Mouse (Mus musculus) bone marrow, adult 2 months (tissue): ENCODE results near the gene Gpx5. TPM values are rescaled to one million over a fixed set of nuclear protein-coding genes. Genes with fewer than 3 reads are reported as not detected.

Experiments
- H3K27ac ChIP-seq: fragments of 200-500 bp; 2 replicates; pipeline ENCODE4 v1.5.1; 2012; ENCODE audit warnings: low read depth, mild to moderate bottlenecking, control low read depth, inconsistent platforms, low read length; ENCODE audit not compliant: control insufficient read depth, poor library complexity, insufficient read depth
- H3K4me1 ChIP-seq: fragments of 200-500 bp; 2 replicates; pipeline ENCODE4 v1.6.1; 2011; ENCODE audit warnings: low read length; ENCODE audit not compliant: control insufficient read depth, insufficient read depth
- H3K4me3 ChIP-seq: fragments of 200-500 bp; replicated peaks from 2 replicates; pipeline ENCODE3; 2011; ENCODE audit warnings: mild to moderate bottlenecking, low read depth, low read length, control low read depth; ENCODE audit not compliant: control insufficient read depth
- CTCF ChIP-seq: fragments of 200-500 bp; IDR thresholded peaks from 2 replicates; pipeline ENCODE4 v1.5.1; 2011; ENCODE audit warnings: low read length, control low read depth; ENCODE audit not compliant: control insufficient read depth, insufficient read depth
- POLR2A ChIP-seq: fragments of 200-500 bp; IDR thresholded peaks from 2 replicates; pipeline ENCODE4 v1.6.1; 2011; ENCODE audit warnings: low read depth, mild to moderate bottlenecking, control low read depth, low read length, borderline replicate concordance; ENCODE audit not compliant: control insufficient read depth
- WGBS: fragments of 180-500 bp; shearing (Covaris S2); methylation state at CpG from one replicate; pipeline ENCODE4 v1.1.7; 2018; 5-methylcytosine and 5-hydroxymethylcytosine counted together
- polyA plus RNA-seq: library from polyadenylated mRNA; stranded (reverse); fragments of >200 nt; gene quantifications from 2 replicates; pipeline ENCODE4 v1.2.4, GENCODE M21; 2011; ENCODE audit warnings: low replicate concordance; ENCODE audit not compliant: missing spikeins, insufficient read depth, insufficient read length

Gpx5 gene
- polyA plus RNA-seq, 1 experiment: not detected

- Histone ChIP-seq H3K4me1 (no peaks in the 10 kb centered on the region), H3K4me3 (no peak overlapping the region), H3K27ac (no peak overlapping the region)
- 73% methylated on average over 4 of the region's 4 CpGs for WGBS
- no peak for TF ChIP-seq POLR2A
Measured at GRCm38 (mm10) chr13:21313903-21314302, 21.4 kb upstream of the Gpx5 start.

- Histone ChIP-seq H3K4me3 (no peak overlapping the region), H3K4me1 (no peaks in the 10 kb centered on the region), H3K27ac (no peak overlapping the region)
- 57% methylated on average over 4 of the region's 5 CpGs for WGBS
- TF ChIP-seq CTCF: no peak
- no peak for TF ChIP-seq POLR2A
Measured at GRCm38 (mm10) chr13:21312854-21313253, 20.3 kb upstream of the Gpx5 start.

GRCm38 (mm10) chr13:21311926-21312325, 19.4 kb upstream of the Gpx5 start, which contains the start of gene Gpx6:
Gpx6 (plus strand) TSS chr13:21312125.
- WGBS: 43% methylated on average over 3 of the region's 3 CpGs
- no peak within 1 kb of the TSS for H3K4me3 ChIP-seq
- H3K27ac ChIP-seq: no peak within 1 kb of the TSS
- no peaks in the 10 kb centered on the region for H3K4me1 ChIP-seq
- TF ChIP-seq CTCF (no peak), POLR2A (no peak)

GRCm38 (mm10) chr13:21309788-21310187, 17.3 kb upstream of the Gpx5 start:
- Histone ChIP-seq H3K4me3 (no peak overlapping the region), H3K27ac (no peak overlapping the region), H3K4me1 (no peaks in the 10 kb centered on the region)
- TF ChIP-seq POLR2A (no peak), CTCF (no peak)
- WGBS: 44% methylated on average over 2 of the region's 2 CpGs

GRCm38 (mm10) chr13:21304483-21305066, 12.0 kb upstream of the Gpx5 start:
- Histone ChIP-seq H3K4me3 (no peak overlapping the region), H3K27ac (no peak overlapping the region), H3K4me1 (no peaks in the 10 kb centered on the region)
- WGBS: 85% methylated on average over 3 of the region's 3 CpGs
- TF ChIP-seq POLR2A (no peak), CTCF (no peak)

GRCm38 (mm10) chr13:21298557-21298956, 6.0 kb upstream of the Gpx5 start:
- WGBS: 59% methylated on average over 3 of the region's 3 CpGs

GRCm38 (mm10) chr13:21279559-21279958, 13.0 kb downstream of the Gpx5 start:
- 2% methylated on average over 13 of the region's 13 CpGs for WGBS
- H3K4me1 ChIP-seq: no peaks in the 10 kb centered on the region; the same call in 1 of the 2 replicates
- peak overlapping the region; percentile 27 for H3K4me3 ChIP-seq
- no peak for TF ChIP-seq POLR2A
- TF ChIP-seq CTCF: no peak
- H3K27ac ChIP-seq: no peak overlapping the region

More at GRCm38 (mm10) chr13:21298557-21298956, 6.0 kb upstream of the Gpx5 start:
- TF ChIP-seq POLR2A: no peak
- no peak for TF ChIP-seq CTCF
- Histone ChIP-seq H3K4me3 (no peak overlapping the region), H3K27ac (no peak overlapping the region), H3K4me1 (no peaks in the 10 kb centered on the region)

- Histone ChIP-seq H3K4me3 (peak overlapping the region; percentile 27), H3K4me1 (no peaks in the 10 kb centered on the region; the same call in 1 of the 2 replicates), H3K27ac (no peak overlapping the region)
- under 1% methylated on average over 8 of the region's 8 CpGs for WGBS
- no peak for TF ChIP-seq CTCF
- TF ChIP-seq POLR2A: no peak
Measured at GRCm38 (mm10) chr13:21279076-21279475, 13.5 kb downstream of the Gpx5 start.

- TF ChIP-seq POLR2A (no peak), CTCF (no peak)
- Histone ChIP-seq H3K4me1 (no peaks in the 10 kb centered on the region; the same call in 1 of the 2 replicates), H3K4me3 (no peak overlapping the region), H3K27ac (no peak overlapping the region)
- under 1% methylated on average over 9 of the region's 9 CpGs for WGBS
Measured at GRCm38 (mm10) chr13:21276551-21276950, 16.0 kb downstream of the Gpx5 start.
